Mouse (Mus musculus) embryonic fibroblast, embryonic 13.5 days (primary cell): ENCODE results near the gene Ephb1.

Experiments
- CTCF ChIP-seq: IDR thresholded peaks from 2 replicates; pipeline ENCODE4 v1.5.1; 2011; ENCODE audit warnings: mild to moderate bottlenecking, control low read depth, low read length, moderate library complexity, borderline replicate concordance; ENCODE audit not compliant: insufficient read depth
- POLR2A ChIP-seq: IDR thresholded peaks from 2 replicates; pipeline ENCODE4 v1.6.1; 2011; ENCODE audit warnings: low read depth, mild to moderate bottlenecking, control low read depth, low read length, moderate library complexity

GRCm38 (mm10) chr9:101990032-101990431, 364.5 kb downstream of the Ephb1 start:
- no peak for TF ChIP-seq POLR2A
- TF ChIP-seq CTCF, result no peak
